Mouse (Mus musculus): ENCODE results near the gene Olfr154. TPM values are rescaled to one million over a fixed set of nuclear protein-coding genes. Genes with fewer than 3 reads are reported as not detected.
"Not testable (repeated sequence)": the region's sequence is repeated elsewhere in the genome, so short reads cannot be mapped to it uniquely, and the experiment has no call there.

Gene Olfr154
- polyA plus RNA-seq (2014; fragmentation: Nextera tagmentation; extraction: Ambion mirVana) = not detected in 2 replicates

DNA sequence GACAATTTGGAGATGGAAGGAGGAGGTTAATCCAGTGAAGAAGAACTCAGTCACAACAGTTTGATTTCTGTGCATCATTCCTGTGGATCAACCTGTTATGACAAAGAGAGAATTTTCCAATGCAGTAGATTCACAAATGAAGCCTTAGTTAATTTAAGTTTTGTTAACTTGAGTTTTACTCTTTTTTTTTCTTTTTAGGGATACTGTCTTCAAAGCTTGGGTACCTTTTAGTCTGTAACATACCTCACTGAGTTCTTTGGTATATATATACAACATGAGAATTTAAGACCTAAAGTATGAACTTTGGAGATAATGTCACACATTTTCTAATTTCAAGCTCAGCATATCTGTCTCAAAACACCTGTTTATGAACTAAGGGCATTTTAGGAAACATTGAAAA is at the start of gene Olfr154:
Gene Olfr154 (minus strand): TSS at position 101 of the 400 bp plus-strand sequence.
- not testable (repeated sequence) for H3K36me3 ChIP-seq (ENCODE audit: control insufficient read depth, insufficient read depth, low read length); H3K4me3 ChIP-seq (ENCODE audit: low read depth, low read length); DNase-seq (ENCODE audit: low spot score); H3K4me1 ChIP-seq (replicated peaks; ENCODE audit: control insufficient read depth, insufficient read depth, low read length); H3K4me2 ChIP-seq; H3K9ac ChIP-seq (ENCODE audit: low read depth, low read length); ATAC-seq (replicated peaks; ENCODE audit: low FRiP score); H3K27ac ChIP-seq (ENCODE audit: low read depth, low read length); H3K9me3 ChIP-seq (ENCODE audit: control insufficient read depth, low read length); H3K27me3 ChIP-seq (replicated peaks; ENCODE audit: control insufficient read depth, insufficient read depth, low read length)

DNA sequence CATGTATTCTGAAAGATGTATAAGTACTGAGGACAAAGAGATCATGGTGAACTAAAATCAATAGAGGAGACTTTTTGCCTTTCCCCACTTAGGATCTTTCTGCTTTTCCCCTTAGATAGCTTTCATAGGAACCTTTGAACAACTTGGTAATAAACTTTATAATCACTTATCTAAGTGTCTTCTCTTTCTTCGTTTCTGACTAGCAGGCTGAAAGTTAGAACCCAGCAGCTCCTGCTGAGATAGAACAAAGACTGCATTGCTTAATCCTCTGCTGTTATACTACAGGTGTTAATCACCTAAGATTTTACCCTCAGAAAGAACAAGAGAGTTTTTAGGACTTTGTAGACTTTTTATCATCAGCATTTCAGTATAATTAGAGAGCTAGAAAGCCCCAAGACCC is 46.9 kb upstream of the Olfr154 start:
- no peak overlapping the region for H3K4me2 ChIP-seq
- ATAC-seq (replicated peaks; ENCODE audit: low FRiP score) (no peak), DNase-seq (ENCODE audit: low spot score) (no peak)
- no peak overlapping the region for H3K27ac ChIP-seq (ENCODE audit: low read depth, low read length)
- H3K4me1 ChIP-seq (replicated peaks; ENCODE audit: control insufficient read depth, insufficient read depth, low read length) = no peaks in the 10 kb centered on the region
- no peak overlapping the region for H3K9ac ChIP-seq (ENCODE audit: low read depth, low read length)
- WGBS = 20% methylated on average over 1 of the region's 1 CpGs
- H3K9me3 ChIP-seq (ENCODE audit: control insufficient read depth, low read length) = no peaks in the 10 kb centered on the region
- H3K4me3 ChIP-seq (ENCODE audit: low read depth, low read length) = no peak overlapping the region
- H3K27me3 ChIP-seq (replicated peaks; ENCODE audit: control insufficient read depth, insufficient read depth, low read length) = no peaks in the 10 kb centered on the region
- no peaks in the 10 kb centered on the region for H3K36me3 ChIP-seq (ENCODE audit: control insufficient read depth, insufficient read depth, low read length)

DNA sequence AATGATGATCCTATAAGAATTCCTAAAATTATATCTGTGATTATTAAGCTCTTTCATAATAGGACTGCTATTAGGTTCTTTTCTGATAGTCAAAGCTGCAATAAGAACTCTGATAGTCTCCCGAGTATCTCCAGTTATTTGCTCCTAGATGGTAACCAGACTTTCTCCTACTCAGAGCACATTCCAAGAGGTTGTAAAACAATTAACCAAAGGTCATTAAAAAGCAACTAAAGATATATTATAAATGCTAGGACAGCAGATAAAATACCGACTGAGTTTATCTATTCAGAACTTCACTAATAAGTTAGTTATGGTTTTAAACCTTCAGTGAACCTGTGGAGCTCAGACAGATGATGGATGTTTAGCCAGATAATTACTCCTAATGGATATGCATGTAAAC is 46.4 kb upstream of the Olfr154 start:
- H3K4me1 ChIP-seq (replicated peaks; ENCODE audit: control insufficient read depth, insufficient read depth, low read length); H3K9me3 ChIP-seq (ENCODE audit: control insufficient read depth, low read length); H3K9ac ChIP-seq (ENCODE audit: low read depth, low read length); DNase-seq (ENCODE audit: low spot score); H3K27me3 ChIP-seq (replicated peaks; ENCODE audit: control insufficient read depth, insufficient read depth, low read length); ATAC-seq (replicated peaks; ENCODE audit: low FRiP score); H3K27ac ChIP-seq (ENCODE audit: low read depth, low read length); H3K4me3 ChIP-seq (ENCODE audit: low read depth, low read length); H3K36me3 ChIP-seq (ENCODE audit: control insufficient read depth, insufficient read depth, low read length); H3K4me2 ChIP-seq: not testable (repeated sequence)
- WGBS = 65% methylated on average over 2 of the region's 2 CpGs

DNA sequence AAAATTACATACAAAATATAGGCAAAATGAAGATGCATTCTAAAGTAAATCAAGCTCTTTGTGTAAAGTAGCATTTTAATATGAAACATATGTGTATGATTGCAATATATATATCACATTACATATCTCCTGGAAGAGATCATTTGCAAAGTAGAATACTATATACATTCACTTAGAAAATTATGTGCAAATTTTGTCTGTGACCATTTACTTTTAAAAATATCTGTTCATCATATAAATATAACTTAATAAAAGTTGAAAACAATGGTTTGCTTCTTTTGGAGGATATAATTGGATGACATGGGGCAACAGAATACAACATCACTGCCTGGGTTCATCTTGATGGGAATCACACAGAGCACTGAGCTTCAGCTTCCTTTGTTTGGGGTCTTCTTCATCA is 24.9 kb upstream of the Olfr154 start, which contains the start of gene Olfr1008:
Gene Olfr1008 (plus strand): TSS at position 301 of the 400 bp plus-strand sequence.
- Histone ChIP-seq H3K9ac (ENCODE audit: low read depth, low read length) (no peak within 1 kb of the TSS), H3K36me3 (ENCODE audit: control insufficient read depth, insufficient read depth, low read length) (no peaks in the 10 kb centered on the region)
- ATAC-seq (replicated peaks; ENCODE audit: low FRiP score) = no peak

DNA sequence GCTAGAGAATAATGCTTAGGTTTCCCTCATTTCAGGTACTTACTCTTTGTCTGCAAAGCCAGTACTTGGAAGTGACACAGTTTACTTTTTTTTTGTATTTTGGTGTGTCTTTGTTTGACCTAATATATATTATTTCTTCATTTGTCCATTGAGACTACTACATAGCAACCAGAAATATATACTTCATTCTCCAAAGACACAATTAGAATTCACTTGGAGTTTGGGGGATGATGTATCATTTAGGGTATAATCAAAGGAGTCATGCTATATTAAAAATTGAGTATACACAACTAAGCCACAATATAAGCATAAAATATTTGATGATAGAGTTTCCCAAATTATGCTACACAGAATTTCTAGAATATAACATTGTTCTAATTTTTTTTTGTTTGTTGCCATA is 14.4 kb upstream of the Olfr154 start, which contains the start of gene Olfr1006:
Gene Olfr1006 (minus strand): TSS at position 101 of the 400 bp plus-strand sequence.
- no peaks in the 10 kb centered on the region for H3K4me1 ChIP-seq (replicated peaks; ENCODE audit: control insufficient read depth, insufficient read depth, low read length)
- no peaks in the 10 kb centered on the region for H3K36me3 ChIP-seq (ENCODE audit: control insufficient read depth, insufficient read depth, low read length)
- no peak within 1 kb of the TSS for H3K27ac ChIP-seq (ENCODE audit: low read depth, low read length)
- H3K27me3 ChIP-seq (replicated peaks; ENCODE audit: control insufficient read depth, insufficient read depth, low read length) = no peaks in the 10 kb centered on the region
- H3K4me2 ChIP-seq = no peak within 1 kb of the TSS
- H3K9me3 ChIP-seq (ENCODE audit: control insufficient read depth, low read length) = no peaks in the 10 kb centered on the region
- DNase-seq (ENCODE audit: low spot score) (no peak), ATAC-seq (replicated peaks; ENCODE audit: low FRiP score) (no peak)
- H3K4me3 ChIP-seq (ENCODE audit: low read depth, low read length) = no peak within 1 kb of the TSS
- no peak within 1 kb of the TSS for H3K9ac ChIP-seq (ENCODE audit: low read depth, low read length)

More for the DNA sequence above, 24.9 kb upstream of the Olfr154 start, which contains the start of gene Olfr1008:
- Histone ChIP-seq H3K4me2 (no peak within 1 kb of the TSS), H3K4me3 (ENCODE audit: low read depth, low read length) (no peak within 1 kb of the TSS), H3K9me3 (ENCODE audit: control insufficient read depth, low read length) (no peaks in the 10 kb centered on the region), H3K27ac (ENCODE audit: low read depth, low read length) (no peak within 1 kb of the TSS), H3K27me3 (replicated peaks; ENCODE audit: control insufficient read depth, insufficient read depth, low read length) (no peaks in the 10 kb centered on the region), H3K4me1 (replicated peaks; ENCODE audit: control insufficient read depth, insufficient read depth, low read length) (no peaks in the 10 kb centered on the region)
- no peak for DNase-seq (ENCODE audit: low spot score)

DNA sequence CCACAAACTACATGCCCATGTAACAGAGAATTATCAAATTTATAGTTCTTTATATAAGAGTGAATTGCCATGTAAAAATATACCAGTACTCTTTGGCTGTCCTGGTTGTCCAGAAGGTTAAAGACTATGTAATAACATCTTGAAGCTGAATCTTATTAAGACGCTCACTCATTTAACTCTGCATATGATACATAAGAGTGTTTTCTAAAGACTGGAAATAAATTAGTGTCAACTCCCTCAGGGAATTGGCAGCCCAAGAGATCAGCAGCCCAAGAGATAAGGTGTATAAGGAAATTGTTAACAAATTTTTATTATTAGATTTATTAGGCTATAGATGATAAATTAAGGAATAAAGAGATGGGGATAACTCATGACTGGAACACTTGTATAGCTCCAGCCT is 13.7 kb downstream of the Olfr154 start, which contains the start of gene Olfr1002:
Gene Olfr1002 (minus strand): TSS at position 101 of the 400 bp plus-strand sequence.
- 86% methylated on average over 1 of the region's 1 CpGs for WGBS
- Histone ChIP-seq H3K27ac (ENCODE audit: low read depth, low read length) (no peak within 1 kb of the TSS), H3K27me3 (replicated peaks; ENCODE audit: control insufficient read depth, insufficient read depth, low read length) (no peaks in the 10 kb centered on the region), H3K4me1 (replicated peaks; ENCODE audit: control insufficient read depth, insufficient read depth, low read length) (no peaks in the 10 kb centered on the region), H3K4me3 (ENCODE audit: low read depth, low read length) (no peak within 1 kb of the TSS), H3K4me2 (no peak within 1 kb of the TSS), H3K36me3 (ENCODE audit: control insufficient read depth, insufficient read depth, low read length) (no peaks in the 10 kb centered on the region), H3K9ac (ENCODE audit: low read depth, low read length) (no peak within 1 kb of the TSS), H3K9me3 (ENCODE audit: control insufficient read depth, low read length) (no peaks in the 10 kb centered on the region)
- DNase-seq (ENCODE audit: low spot score) = no peak
- no peak for ATAC-seq (replicated peaks; ENCODE audit: low FRiP score)

Other genes starting within 250 kb of the Olfr154 start
- gene Olfr993, start 249.6 kb downstream of the Olfr154 start, polyA plus RNA-seq (2014; fragmentation: Nextera tagmentation; extraction: Ambion mirVana) = not detected in 2 replicates
- gene Olfr994, start 228.0 kb downstream of the Olfr154 start, polyA plus RNA-seq (2014; fragmentation: Nextera tagmentation; extraction: Ambion mirVana) = not detected in 2 replicates
- not detected in 2 replicates for gene Olfr995, start 220.8 kb downstream of the Olfr154 start, polyA plus RNA-seq (2014; fragmentation: Nextera tagmentation; extraction: Ambion mirVana)
- gene 4833423E24Rik, start 145.4 kb downstream of the Olfr154 start, polyA plus RNA-seq (2014; fragmentation: Nextera tagmentation; extraction: Ambion mirVana) = not detected in 2 replicates
- not detected in 2 replicates for gene Olfr996, start 85.2 kb downstream of the Olfr154 start, polyA plus RNA-seq (2014; fragmentation: Nextera tagmentation; extraction: Ambion mirVana)
- not detected in 2 replicates for gene Olfr998, start 75.5 kb downstream of the Olfr154 start, polyA plus RNA-seq (2014; fragmentation: Nextera tagmentation; extraction: Ambion mirVana)
- not detected in 2 replicates for gene Olfr1000, start 52.6 kb downstream of the Olfr154 start, polyA plus RNA-seq (2014; fragmentation: Nextera tagmentation; extraction: Ambion mirVana)
- gene Olfr1002, start 13.8 kb downstream of the Olfr154 start, polyA plus RNA-seq (2014; fragmentation: Nextera tagmentation; extraction: Ambion mirVana) = not detected in 2 replicates
- not detected in 2 replicates for gene Olfr1006, start 14.3 kb upstream of the Olfr154 start, polyA plus RNA-seq (2014; fragmentation: Nextera tagmentation; extraction: Ambion mirVana)
- not detected in 2 replicates for gene Olfr1008, start 25.0 kb upstream of the Olfr154 start, polyA plus RNA-seq (2014; fragmentation: Nextera tagmentation; extraction: Ambion mirVana)
- gene Olfr1009, start 51.0 kb upstream of the Olfr154 start, polyA plus RNA-seq (2014; fragmentation: Nextera tagmentation; extraction: Ambion mirVana) = not detected in 2 replicates
- not detected in 2 replicates for gene Olfr1012, start 98.3 kb upstream of the Olfr154 start, polyA plus RNA-seq (2014; fragmentation: Nextera tagmentation; extraction: Ambion mirVana)
- gene Olfr1013, start 102.6 kb upstream of the Olfr154 start, polyA plus RNA-seq (2014; fragmentation: Nextera tagmentation; extraction: Ambion mirVana) = not detected in 2 replicates
- gene Olfr1014, start 108.3 kb upstream of the Olfr154 start, polyA plus RNA-seq (2014; fragmentation: Nextera tagmentation; extraction: Ambion mirVana) = not detected in 2 replicates
- not detected in 2 replicates for gene Olfr1015, start 117.6 kb upstream of the Olfr154 start, polyA plus RNA-seq (2014; fragmentation: Nextera tagmentation; extraction: Ambion mirVana)
- gene Olfr1016, start 138.1 kb upstream of the Olfr154 start, polyA plus RNA-seq (2014; fragmentation: Nextera tagmentation; extraction: Ambion mirVana) = not detected in 2 replicates
- not detected in 2 replicates for gene Olfr1018, start 154.0 kb upstream of the Olfr154 start, polyA plus RNA-seq (2014; fragmentation: Nextera tagmentation; extraction: Ambion mirVana)
- gene Olfr1019, start 181.0 kb upstream of the Olfr154 start, polyA plus RNA-seq (2014; fragmentation: Nextera tagmentation; extraction: Ambion mirVana) = not detected in 2 replicates
- gene Olfr1020, start 182.6 kb upstream of the Olfr154 start, polyA plus RNA-seq (2014; fragmentation: Nextera tagmentation; extraction: Ambion mirVana) = not detected in 2 replicates
- gene Olfr1022, start 204.1 kb upstream of the Olfr154 start, polyA plus RNA-seq (2014; fragmentation: Nextera tagmentation; extraction: Ambion mirVana) = not detected in 2 replicates
- not detected in 2 replicates for gene Olfr1023, start 221.2 kb upstream of the Olfr154 start, polyA plus RNA-seq (2014; fragmentation: Nextera tagmentation; extraction: Ambion mirVana)
- gene Olfr1024, start 240.6 kb upstream of the Olfr154 start, polyA plus RNA-seq (2014; fragmentation: Nextera tagmentation; extraction: Ambion mirVana) = not detected in 2 replicates